Mouse (Mus musculus) intestine, embryonic 15.5 days (tissue): ENCODE measurements at regions not wholly inside any gene's neighbourhood (a gene's known extent, or its start where the extent isn't known, plus 50 kb on each side); places are given as distances from the start of the nearest gene placed in this dataset.

Experiments used
- ATAC-seq: fragments of 200-750 bp; cut with Nextera tagmentation; 2 replicates; pipeline ENCODE4 v1.8.0; 2017; ENCODE audit warnings: moderate TSS enrichment, moderate library complexity
- H3K27ac ChIP-seq: fragments of 300-500 bp; sonication (generic); 2 replicates; pipeline ENCODE4 v1.5.1; 2015; ENCODE audit warnings: mild to moderate bottlenecking, inconsistent platforms
- H3K27me3 ChIP-seq: fragments of 300-500 bp; sonication (generic); replicated peaks from 2 replicates; pipeline ENCODE4 v1.6.1; 2015; ENCODE audit warnings: inconsistent platforms
- H3K36me3 ChIP-seq: fragments of 300-500 bp; sonication (generic); 2 replicates; pipeline ENCODE4 v1.6.1; 2015; ENCODE audit warnings: inconsistent platforms
- H3K4me1 ChIP-seq: fragments of 300-500 bp; sonication (generic); replicated peaks from 2 replicates; pipeline ENCODE4 v1.6.1; 2015; ENCODE audit warnings: inconsistent platforms
- H3K4me2 ChIP-seq: fragments of 300-500 bp; sonication (generic); replicated peaks from 2 replicates; pipeline ENCODE4 v1.6.1; 2015; ENCODE audit warnings: mild to moderate bottlenecking, inconsistent platforms
- H3K4me3 ChIP-seq: fragments of 300-500 bp; sonication (generic); replicated peaks from 2 replicates; pipeline ENCODE4 v1.5.1; 2015; ENCODE audit warnings: inconsistent platforms
- H3K9ac ChIP-seq: fragments of 300-500 bp; sonication (generic); 2 replicates; pipeline ENCODE4 v1.6.1; 2015; ENCODE audit warnings: inconsistent platforms
- H3K9me3 ChIP-seq: fragments of 300-500 bp; sonication (generic); 2 replicates; pipeline ENCODE4 v1.6.1; 2016; ENCODE audit warnings: inconsistent platforms
- WGBS: fragments of 180-500 bp; shearing (Covaris S2); methylation state at CpG from one replicate; pipeline ENCODE4 v1.1.7; 2015; 5-methylcytosine and 5-hydroxymethylcytosine counted together

GRCm38 (mm10) chr1:129057182-129057581 is 215.9 kb upstream of the Thsd7b start:
- WGBS, result 71% methylated on average over 6 of the region's 6 CpGs

DNA sequence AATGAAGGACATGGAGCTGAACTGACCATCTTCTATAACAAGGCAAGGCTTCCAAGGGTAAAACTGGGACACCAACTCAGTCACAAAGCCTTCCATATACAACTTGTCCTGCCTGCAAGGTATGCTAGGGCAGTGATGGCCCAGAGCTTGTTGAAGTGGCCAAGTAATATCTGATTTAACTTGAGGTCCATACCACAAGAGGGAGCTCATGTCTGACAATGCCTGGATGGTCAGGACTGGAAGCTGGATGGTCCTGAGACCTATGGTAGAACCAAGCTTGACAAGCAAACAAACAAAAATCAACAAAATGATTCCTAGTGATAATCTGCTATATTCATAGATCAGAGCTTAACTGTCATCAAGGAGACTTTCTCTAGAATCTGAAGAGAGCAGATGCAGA is 217.8 kb upstream of the Thsd7b start:
- H3K27ac ChIP-seq, result no peak overlapping the region
- H3K4me2 ChIP-seq, result no peak overlapping the region
- no peaks in the 10 kb centered on the region for H3K9me3 ChIP-seq
- ATAC-seq, result no peak
- H3K36me3 ChIP-seq, result no peaks in the 10 kb centered on the region
- H3K4me3 ChIP-seq, result no peak overlapping the region
- H3K4me1 ChIP-seq, result no peaks in the 10 kb centered on the region
- no peaks in the 10 kb centered on the region for H3K27me3 ChIP-seq
- no peak overlapping the region for H3K9ac ChIP-seq

More at GRCm38 (mm10) chr1:129057182-129057581, 215.9 kb upstream of the Thsd7b start:
- Histone ChIP-seq H3K4me1 (no peaks in the 10 kb centered on the region), H3K4me3 (no peak overlapping the region), H3K9ac (no peak overlapping the region), H3K27me3 (no peaks in the 10 kb centered on the region), H3K27ac (no peak overlapping the region), H3K9me3 (no peaks in the 10 kb centered on the region), H3K36me3 (no peaks in the 10 kb centered on the region), H3K4me2 (no peak overlapping the region)
- ATAC-seq, result no peak

DNA sequence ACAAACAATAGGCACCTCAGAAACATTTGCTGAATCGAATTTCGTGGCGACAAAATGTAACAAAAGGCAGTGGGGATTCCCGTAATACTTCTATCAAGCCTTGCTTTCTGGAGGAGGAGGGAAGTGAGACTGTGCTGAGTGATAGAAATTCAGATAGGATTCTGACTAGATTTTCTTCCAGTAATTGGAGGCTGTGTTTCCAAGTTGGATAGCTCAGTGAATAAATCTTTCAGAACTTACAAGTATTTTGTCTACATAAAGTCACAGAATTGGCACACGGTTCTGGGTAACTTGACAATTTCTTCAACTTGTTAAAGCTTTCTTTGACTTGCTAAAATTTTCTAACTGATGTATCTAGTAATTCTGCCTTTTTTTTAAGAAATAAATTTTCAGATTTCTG is 239.4 kb upstream of the Thsd7b start:
- no peak overlapping the region for H3K4me3 ChIP-seq
- H3K9me3 ChIP-seq, result no peaks in the 10 kb centered on the region
- H3K36me3 ChIP-seq, result no peaks in the 10 kb centered on the region
- no peak overlapping the region for H3K27ac ChIP-seq
- H3K9ac ChIP-seq, result no peak overlapping the region
- no peaks in the 10 kb centered on the region for H3K27me3 ChIP-seq
- H3K4me2 ChIP-seq, result no peak overlapping the region
- ATAC-seq, result no peak
- WGBS, result 87% methylated on average over 5 of the region's 5 CpGs
- H3K4me1 ChIP-seq, result no peaks in the 10 kb centered on the region

GRCm38 (mm10) chr1:129005899-129006298 is 267.2 kb upstream of the Thsd7b start:
- no peak overlapping the region for H3K4me2 ChIP-seq
- 86% methylated on average over 1 of the region's 1 CpGs for WGBS
- no peak overlapping the region for H3K9ac ChIP-seq
- ATAC-seq, result no peak
- no peaks in the 10 kb centered on the region for H3K36me3 ChIP-seq
- no peak overlapping the region for H3K4me3 ChIP-seq
- H3K9me3 ChIP-seq, result no peaks in the 10 kb centered on the region
- no peaks in the 10 kb centered on the region for H3K27me3 ChIP-seq
- H3K27ac ChIP-seq, result no peak overlapping the region
- no peaks in the 10 kb centered on the region for H3K4me1 ChIP-seq

- WGBS, result 72% methylated on average over 2 of the region's 2 CpGs
Measured at GRCm38 (mm10) chr1:129002286-129002685, 270.8 kb upstream of the Thsd7b start.

GRCm38 (mm10) chr1:129001766-129002165 is 271.3 kb upstream of the Thsd7b start:
- Histone ChIP-seq H3K36me3 (no peaks in the 10 kb centered on the region), H3K4me2 (no peak overlapping the region), H3K27me3 (no peaks in the 10 kb centered on the region), H3K9ac (no peak overlapping the region), H3K4me1 (no peaks in the 10 kb centered on the region), H3K27ac (no peak overlapping the region), H3K9me3 (no peaks in the 10 kb centered on the region), H3K4me3 (no peak overlapping the region)
- no peak for ATAC-seq

More at GRCm38 (mm10) chr1:129002286-129002685, 270.8 kb upstream of the Thsd7b start:
- Histone ChIP-seq H3K4me3 (no peak overlapping the region), H3K4me1 (no peaks in the 10 kb centered on the region), H3K27me3 (no peaks in the 10 kb centered on the region), H3K9ac (no peak overlapping the region), H3K27ac (no peak overlapping the region), H3K4me2 (no peak overlapping the region), H3K9me3 (no peaks in the 10 kb centered on the region), H3K36me3 (no peaks in the 10 kb centered on the region)
- ATAC-seq, result no peak

DNA sequence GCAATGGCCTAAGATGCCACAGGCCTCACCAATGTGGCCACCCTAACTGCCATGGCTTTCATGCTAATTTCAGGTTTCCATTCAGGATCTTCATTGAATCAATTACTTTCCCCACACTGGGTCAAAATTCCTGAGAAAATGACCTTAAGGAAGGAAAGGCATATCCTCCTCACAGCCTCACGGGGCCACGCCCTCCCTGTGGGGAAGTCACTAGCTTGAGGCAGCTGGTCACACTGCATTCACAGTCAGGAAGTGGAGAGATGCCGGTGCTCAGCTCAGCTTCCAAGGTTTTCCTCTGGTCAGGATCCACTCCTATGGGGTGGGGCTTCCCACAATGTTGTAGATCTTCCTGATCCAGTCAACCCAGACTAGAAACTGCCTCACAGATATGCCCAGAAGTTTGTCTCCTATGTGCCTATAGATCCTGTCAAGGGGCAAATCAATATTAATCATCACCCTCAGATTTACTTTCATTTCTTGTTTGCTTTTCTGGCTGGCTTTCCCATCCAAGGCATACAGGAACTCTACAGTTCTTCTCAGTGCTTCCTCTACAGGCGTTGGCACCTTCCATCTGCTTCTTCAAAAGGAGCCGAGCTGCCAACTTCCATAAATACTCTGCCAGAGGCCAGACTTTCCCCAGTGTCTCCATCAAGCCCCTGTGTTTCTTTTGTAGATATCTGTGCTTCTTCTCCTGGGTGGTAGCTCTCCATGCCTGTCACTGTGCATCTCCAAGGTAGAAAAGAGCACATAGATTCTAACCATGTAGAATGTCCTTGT is 273.2 kb upstream of the Thsd7b start:
- Histone ChIP-seq H3K36me3 (no peaks in the 10 kb centered on the region), H3K9me3 (no peaks in the 10 kb centered on the region), H3K4me1 (no peaks in the 10 kb centered on the region), H3K9ac (no peak overlapping the region), H3K27ac (no peak overlapping the region), H3K27me3 (no peaks in the 10 kb centered on the region), H3K4me2 (no peak overlapping the region), H3K4me3 (no peak overlapping the region)
- ATAC-seq, result no peak
- WGBS, result 60% methylated on average over 5 of the region's 5 CpGs

GRCm38 (mm10) chr1:128994655-128995054 is 278.4 kb upstream of the Thsd7b start:
- 84% methylated on average over 6 of the region's 6 CpGs for WGBS
- no peak overlapping the region for H3K4me3 ChIP-seq
- no peak overlapping the region for H3K4me2 ChIP-seq
- no peak overlapping the region for H3K27ac ChIP-seq
- no peaks in the 10 kb centered on the region for H3K9me3 ChIP-seq
- no peaks in the 10 kb centered on the region for H3K36me3 ChIP-seq
- H3K27me3 ChIP-seq, result no peaks in the 10 kb centered on the region
- ATAC-seq, result no peak
- H3K9ac ChIP-seq, result no peak overlapping the region
- H3K4me1 ChIP-seq, result no peaks in the 10 kb centered on the region

- Histone ChIP-seq H3K9me3 (no peaks in the 10 kb centered on the region), H3K4me1 (no peaks in the 10 kb centered on the region), H3K4me3 (no peak overlapping the region), H3K27me3 (no peaks in the 10 kb centered on the region), H3K4me2 (no peak overlapping the region), H3K36me3 (no peaks in the 10 kb centered on the region), H3K27ac (no peak overlapping the region), H3K9ac (no peak overlapping the region)
- no peak for ATAC-seq
- WGBS, result 69% methylated on average over 2 of the region's 2 CpGs
Measured at GRCm38 (mm10) chr1:128983411-128983810, 289.7 kb upstream of the Thsd7b start.

GRCm38 (mm10) chr1:128975586-128975985 is 297.5 kb upstream of the Thsd7b start:
- Histone ChIP-seq H3K9me3 (no peaks in the 10 kb centered on the region), H3K9ac (no peak overlapping the region), H3K36me3 (no peaks in the 10 kb centered on the region), H3K4me2 (no peak overlapping the region), H3K4me3 (no peak overlapping the region), H3K27ac (no peak overlapping the region), H3K27me3 (no peaks in the 10 kb centered on the region), H3K4me1 (no peaks in the 10 kb centered on the region)
- ATAC-seq, result no peak
- WGBS, result 77% methylated on average over 1 of the region's 1 CpGs

GRCm38 (mm10) chr1:128951436-128951835 is 321.7 kb upstream of the Thsd7b start:
- no peaks in the 10 kb centered on the region for H3K27me3 ChIP-seq
- H3K4me3 ChIP-seq, result no peak overlapping the region
- no peak overlapping the region for H3K9ac ChIP-seq
- H3K9me3 ChIP-seq, result no peaks in the 10 kb centered on the region
- WGBS, result 70% methylated on average over 2 of the region's 2 CpGs
- ATAC-seq, result no peak
- H3K27ac ChIP-seq, result no peak overlapping the region
- no peaks in the 10 kb centered on the region for H3K4me1 ChIP-seq
- H3K4me2 ChIP-seq, result no peak overlapping the region
- no peaks in the 10 kb centered on the region for H3K36me3 ChIP-seq

- Histone ChIP-seq H3K9ac (no peak overlapping the region), H3K4me3 (no peak overlapping the region), H3K27me3 (no peaks in the 10 kb centered on the region), H3K4me2 (no peak overlapping the region), H3K36me3 (no peaks in the 10 kb centered on the region), H3K27ac (no peak overlapping the region), H3K4me1 (no peaks in the 10 kb centered on the region), H3K9me3 (no peaks in the 10 kb centered on the region)
- ATAC-seq, result no peak
- 77% methylated on average over 4 of the region's 4 CpGs for WGBS
Measured at GRCm38 (mm10) chr1:128950512-128950911, 322.6 kb upstream of the Thsd7b start.

DNA sequence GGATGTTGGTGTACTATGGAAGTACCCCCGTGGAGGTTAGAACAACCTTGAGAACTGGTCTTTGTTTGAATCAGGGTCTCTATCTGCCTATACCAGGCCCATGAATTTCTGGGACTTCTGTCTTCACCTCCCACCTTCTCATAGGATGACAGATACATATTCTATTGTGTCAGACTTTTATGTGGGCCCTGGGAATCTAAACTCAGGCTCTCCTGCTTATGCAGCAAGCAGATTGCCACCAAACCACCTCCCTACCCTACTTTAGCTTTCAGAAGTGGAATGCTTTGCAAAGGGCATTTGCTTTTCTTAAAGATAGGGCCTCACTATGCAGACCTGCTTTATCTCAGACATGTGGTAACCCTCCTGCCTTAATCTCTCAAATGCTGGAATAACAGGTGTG is 322.7 kb upstream of the Cxcr4 start:
- no peak overlapping the region for H3K4me3 ChIP-seq
- H3K9ac ChIP-seq, result no peak overlapping the region
- no peaks in the 10 kb centered on the region for H3K36me3 ChIP-seq
- no peak for ATAC-seq
- 73% methylated on average over 1 of the region's 1 CpGs for WGBS
- no peaks in the 10 kb centered on the region for H3K27me3 ChIP-seq
- H3K4me1 ChIP-seq, result no peaks in the 10 kb centered on the region
- H3K27ac ChIP-seq, result no peak overlapping the region
- H3K4me2 ChIP-seq, result no peak overlapping the region
- no peaks in the 10 kb centered on the region for H3K9me3 ChIP-seq
